Mouse (Mus musculus): Measurements from ENCODE around the gene Pfn1.

Gene Pfn1

GRCm38 (mm10) chr11:70654198-70654922 lies at the start of gene Pfn1:
Gene Pfn1 (minus strand): TSS chr11:70654644.
- DNase-seq (ENCODE audit: low spot score in 2 of 2): peak in 1 of 2 experiments; percentile 58

- no peak for DNase-seq (ENCODE audit: low spot score in 2 of 2)
Measured at GRCm38 (mm10) chr11:70702781-70703180, 48.3 kb upstream of the Pfn1 start.

- no peak for DNase-seq (ENCODE audit: low spot score in 2 of 2)
Measured at GRCm38 (mm10) chr11:70701984-70702733, 47.7 kb upstream of the Pfn1 start.

GRCm38 (mm10) chr11:70701221-70701955 lies 46.9 kb upstream of the Pfn1 start:
- DNase-seq (ENCODE audit: low spot score in 2 of 2): no peak

GRCm38 (mm10) chr11:70700613-70701012 lies 46.2 kb upstream of the Pfn1 start:
- peak in 1 of 2 experiments; percentile 49 for DNase-seq (ENCODE audit: low spot score in 2 of 2)

- DNase-seq (ENCODE audit: low spot score in 2 of 2): peak; percentile 78 to 94
Measured at GRCm38 (mm10) chr11:70699722-70700556, 45.5 kb upstream of the Pfn1 start, which contains the start of the genes Inca1 and Kif1c. Gene Inca1 (minus strand): TSS chr11:70700155. Gene Kif1c (plus strand): TSS chr11:70700548.

GRCm38 (mm10) chr11:70699051-70699450 lies 44.6 kb upstream of the Pfn1 start:
- DNase-seq (ENCODE audit: low spot score in 2 of 2): no peak

- DNase-seq (ENCODE audit: low spot score in 2 of 2): no peak
Measured at GRCm38 (mm10) chr11:70697376-70697775, 42.9 kb upstream of the Pfn1 start.

- DNase-seq (ENCODE audit: low spot score in 2 of 2): no peak
Measured at GRCm38 (mm10) chr11:70693504-70693903, 39.1 kb upstream of the Pfn1 start.

- DNase-seq (ENCODE audit: low spot score in 2 of 2): no peak
Measured at GRCm38 (mm10) chr11:70689578-70689977, 35.1 kb upstream of the Pfn1 start.

GRCm38 (mm10) chr11:70688372-70688771 lies 33.9 kb upstream of the Pfn1 start:
- no peak for DNase-seq (ENCODE audit: low spot score in 2 of 2)

GRCm38 (mm10) chr11:70687601-70688199 lies 33.3 kb upstream of the Pfn1 start, which contains the start of gene Camta2:
Gene Camta2 (minus strand): TSS chr11:70688105.
- DNase-seq (ENCODE audit: low spot score in 2 of 2): peak; percentile 55 to 85

GRCm38 (mm10) chr11:70686901-70687566 lies 32.6 kb upstream of the Pfn1 start:
- peak; percentile 44 to 78 for DNase-seq (ENCODE audit: low spot score in 2 of 2)

- DNase-seq (ENCODE audit: low spot score in 2 of 2): no peak
Measured at GRCm38 (mm10) chr11:70683640-70684039, 29.2 kb upstream of the Pfn1 start.

GRCm38 (mm10) chr11:70681897-70682581 lies 27.6 kb upstream of the Pfn1 start:
- DNase-seq (ENCODE audit: low spot score in 2 of 2): peak in 1 of 2 experiments; percentile 47

GRCm38 (mm10) chr11:70681170-70681569 lies 26.7 kb upstream of the Pfn1 start:
- no peak for DNase-seq (ENCODE audit: low spot score in 2 of 2)

- peak in 1 of 2 experiments; percentile 33 for DNase-seq (ENCODE audit: low spot score in 2 of 2)
Measured at GRCm38 (mm10) chr11:70679894-70680293, 25.4 kb upstream of the Pfn1 start.

- DNase-seq (ENCODE audit: low spot score in 2 of 2): no peak
Measured at GRCm38 (mm10) chr11:70679361-70679760, 24.9 kb upstream of the Pfn1 start.

- DNase-seq (ENCODE audit: low spot score in 2 of 2): no peak
Measured at GRCm38 (mm10) chr11:70678576-70678975, 24.1 kb upstream of the Pfn1 start.

GRCm38 (mm10) chr11:70678092-70678491 lies 23.6 kb upstream of the Pfn1 start:
- DNase-seq (ENCODE audit: low spot score in 2 of 2): no peak
